Mouse (Mus musculus): ENCODE data around the gene Mtr.

DNA sequence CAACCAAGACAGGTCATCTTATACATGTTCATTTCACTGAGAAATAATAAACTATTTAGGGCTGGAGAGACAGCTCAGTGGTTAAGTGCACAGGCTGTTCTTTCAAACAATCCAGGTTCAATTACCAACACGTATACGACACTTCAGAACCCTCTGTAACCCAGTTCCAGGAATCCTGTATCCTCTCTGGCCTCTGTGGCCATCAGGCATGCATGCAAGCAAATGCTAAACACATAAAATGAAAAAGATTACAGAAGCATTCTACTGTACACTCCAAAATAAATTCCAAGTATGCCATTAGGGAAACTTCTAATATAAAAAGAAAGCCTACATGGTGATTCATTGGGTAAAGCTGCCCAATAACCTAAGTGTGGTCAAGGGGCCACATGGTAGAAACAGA lies 12.0 kb downstream of the Mtr start:
- TF ChIP-seq CTCF (conservative IDR thresholded peaks at IDR 0.05; ENCODE audit: low read length) (no peak), NANOG (IDR thresholded peaks at IDR 0.05; ENCODE audit: borderline replicate concordance, low read length) (no peak)
